30 mouse cellular contexts compared by ENCODE assay signal in the genomic region with DNA sequence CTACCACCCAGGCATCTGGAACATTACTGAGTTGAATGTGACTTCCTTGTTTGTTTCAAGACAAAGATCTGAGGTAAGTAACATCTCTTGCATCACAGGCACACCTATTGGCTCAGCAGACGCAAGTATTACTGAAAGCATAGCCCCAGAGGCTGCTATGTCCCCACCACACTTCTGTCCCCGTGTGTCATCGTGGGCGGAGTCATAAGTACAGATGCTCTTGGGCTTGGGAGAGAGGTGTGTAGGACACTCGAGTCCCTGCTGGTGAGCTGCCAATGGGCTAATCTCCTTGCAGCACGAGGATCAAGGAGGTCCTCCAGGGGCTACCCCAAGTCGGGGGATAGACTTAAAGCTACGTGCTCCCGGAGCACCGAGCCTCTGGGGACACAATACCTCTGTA. TPM values are rescaled to one million over a fixed set of nuclear protein-coding genes. Genes with fewer than 3 reads are reported as not detected.
DNase-seq lines count a peak whose midpoint lies in the region; ATAC-seq lines count a peak whose summit lies in the region.
"Had no signal": no experiment of that assay in that cellular context is flagged by ENCODE, and none has a peak within 500 bp of the region (broad histone marks: within the 10 kb centered on the region; RNA-seq: fewer than 3 reads in every experiment).

No protein-coding gene starts in this region.

- no peaks in the 10 kb centered on the region for H3K9me3 ChIP-seq in midbrain, embryonic 14.5 days (ENCODE audit: control insufficient read depth, low read length)
- H3K9me3 ChIP-seq in hindbrain, embryonic 10.5 days = no peaks in the 10 kb centered on the region
- H3K9me3 ChIP-seq: embryonic facial prominence, embryonic 10.5 days; embryonic facial prominence, embryonic 15.5 days; forebrain, embryonic 15.5 days; G1E; limb, embryonic 15.5 days; midbrain, embryonic 10.5 days; neural tube, embryonic 13.5 days had no signal

- H3K36me3 ChIP-seq in midbrain, embryonic 14.5 days (ENCODE audit: control insufficient read depth, insufficient read depth, low read length) = peaks cover 12% of the 10 kb centered on the region
- H3K36me3 ChIP-seq in hindbrain, embryonic 10.5 days = no peaks in the 10 kb centered on the region
- H3K36me3 ChIP-seq: embryonic facial prominence, embryonic 10.5 days; embryonic facial prominence, embryonic 15.5 days; G1E; limb, embryonic 15.5 days; midbrain, embryonic 10.5 days had no signal

- ATAC-seq in megakaryocyte progenitor cell, adult 5-6 weeks (replicated peaks; ENCODE audit: poor library complexity) = 0 out of 2 replicates have a peak, but pooled peaks have one; percentile 42
- ATAC-seq in midbrain, embryonic 14.5 days (ENCODE audit: low FRiP score, low TSS enrichment) = no peak
- ATAC-seq: forebrain, embryonic 15.5 days; hindbrain, embryonic 16.5 days; midbrain, embryonic 16.5 days had no signal

- no peak overlapping the region for H3K4me2 ChIP-seq in midbrain, embryonic 14.5 days (ENCODE audit: low read length)
- H3K4me2 ChIP-seq: embryonic facial prominence, embryonic 15.5 days; forebrain, embryonic 15.5 days; limb, embryonic 15.5 days; neural tube, embryonic 13.5 days had no signal

- no peaks in the 10 kb centered on the region for H3K4me1 ChIP-seq in midbrain, embryonic 14.5 days (ENCODE audit: control insufficient read depth, insufficient read depth, low read length)
- peaks cover 10% of the 10 kb centered on the region for H3K4me1 ChIP-seq in hindbrain, embryonic 10.5 days (replicated peaks)
- H3K4me1 ChIP-seq: embryonic facial prominence, embryonic 15.5 days had no signal

- no peaks in the 10 kb centered on the region for H3K27me3 ChIP-seq in midbrain, embryonic 14.5 days (ENCODE audit: control insufficient read depth, insufficient read depth, low read length)
- H3K27me3 ChIP-seq in hindbrain, embryonic 10.5 days (ENCODE audit: insufficient read depth, poor library complexity, severe bottlenecking) = no peaks in the 10 kb centered on the region
- H3K27me3 ChIP-seq: embryonic facial prominence, embryonic 15.5 days; forebrain, embryonic 15.5 days; limb, embryonic 15.5 days had no signal

- no peak overlapping the region for H3K4me3 ChIP-seq in midbrain, embryonic 14.5 days (replicated peaks; ENCODE audit: low read depth, low read length)
- H3K4me3 ChIP-seq in hindbrain, embryonic 10.5 days = no peak overlapping the region
- H3K4me3 ChIP-seq: embryonic facial prominence, embryonic 10.5 days; embryonic facial prominence, embryonic 15.5 days; forebrain, embryonic 15.5 days; gastrocnemius, adult 2 months; limb, embryonic 15.5 days; midbrain, embryonic 10.5 days; myocyte; neural tube, embryonic 13.5 days had no signal

- 86% methylated on average over 10 of the region's 10 CpGs for WGBS in midbrain, embryonic 14.5 days
- WGBS in hindbrain, embryonic 10.5 days = 89% methylated on average over 10 of the region's 10 CpGs

- H3K9ac ChIP-seq in midbrain, embryonic 14.5 days (replicated peaks; ENCODE audit: low read length) = no peak overlapping the region
- H3K9ac ChIP-seq: embryonic facial prominence, embryonic 15.5 days; forebrain, embryonic 15.5 days; limb, embryonic 15.5 days; liver, embryonic 14.5 days; neural tube, embryonic 13.5 days had no signal

- peak; percentile 79 for DNase-seq in fat pad, adult 2 months (ENCODE audit: extremely low read depth, low read depth, low spot score)
- peak; percentile 53 to 72 for DNase-seq in lung, adult 18-20 months
- peak; percentile 44 for DNase-seq in lung, postnatal 14 days
- no peak for DNase-seq in cerebellum, adult 8-10 months
- DNase-seq in midbrain, embryonic 14.5 days = no peak
- no peak for DNase-seq in hindbrain, embryonic 10.5 days (ENCODE audit: low spot score)
- DNase-seq: adrenal gland, adult 8-10 months; cerebellum, adult 2 months; cerebellum, postnatal 25 days; gastrocnemius, adult 2 months; heart, postnatal 14 days; kidney, adult 8-10 months; kidney, postnatal 14 days; layer of hippocampus, adult 9-11 months; right cerebral cortex, postnatal 4 days; thymus, adult 2 months; thymus, postnatal 4 days had no signal

- H3K27ac ChIP-seq in midbrain, embryonic 14.5 days (replicated peaks; ENCODE audit: low read depth, low read length) = no peak overlapping the region
- H3K27ac ChIP-seq in hindbrain, embryonic 10.5 days = no peak overlapping the region
- H3K27ac ChIP-seq: embryonic facial prominence, embryonic 10.5 days; embryonic facial prominence, embryonic 15.5 days; forebrain, embryonic 15.5 days; gastrocnemius, adult 2 months; limb, embryonic 15.5 days; liver, embryonic 14.5 days; macrophage; midbrain, embryonic 10.5 days; neural tube, embryonic 13.5 days had no signal

RNA-seq across cellular contexts. Expression of a gene that starts 56.0 kb away (rescaled TPM):
- total RNA-seq in megakaryocyte progenitor cell, adult 5-6 weeks (2015) = 0.25 and 0.71 TPM in 2 replicates
- 1.3 TPM in 1 of 2 replicates, not detected in the other for total RNA-seq in megakaryocyte progenitor cell, adult 5-6 weeks (2017)
- polyA plus RNA-seq in midbrain, embryonic 14.5 days (2014; fragmentation: Nextera tagmentation; extraction: Ambion mirVana) = 16.2 and 24.6 TPM in 2 replicates
- polyA plus RNA-seq in hindbrain, embryonic 10.5 days (2016; fragmentation: Nextera tagmentation; extraction: Ambion mirVana) = 10.4 and 12.8 TPM in 2 replicates
- total RNA-seq: G1E had no signal
- polyA plus RNA-seq: G1E had no signal

Comparison
In these comparisons a context has a peak if more than half of its experiments do, and no peak if none do; other contexts are left out.
1. DNase-seq: peak in fat pad, adult 2 months (single experiment), lung, adult 18-20 months (2 of 2) and lung, postnatal 14 days (single experiment); none in cerebellum, adult 8-10 months (single experiment), midbrain, embryonic 14.5 days (single experiment) and hindbrain, embryonic 10.5 days (single experiment).